Mouse (Mus musculus) thymus, adult 2 months (tissue): ENCODE results near the gene Lrg1.

Experiments used
- CTCF ChIP-seq: fragments of 200-500 bp; IDR thresholded peaks from 2 replicates; pipeline ENCODE4 v1.5.1; 2012; ENCODE audit warnings: mild to moderate bottlenecking, control low read depth, low read length, moderate library complexity, borderline replicate concordance; ENCODE audit not compliant: control insufficient read depth, poor library complexity, insufficient read depth; ENCODE audit errors: extremely low read depth
- POLR2A ChIP-seq: fragments of 200-500 bp; IDR thresholded peaks from 2 replicates; pipeline ENCODE4 v1.6.1; 2012; ENCODE audit warnings: mild to moderate bottlenecking, low read length, control low read depth, moderate library complexity; ENCODE audit not compliant: control insufficient read depth, poor library complexity, insufficient read depth; ENCODE audit errors: extremely low read depth

- TF ChIP-seq CTCF (no peak), POLR2A (no peak)
Observed at GRCm38 (mm10) chr17:56163523-56164102, 41.8 kb upstream of the Lrg1 start.
